Mouse (Mus musculus) retina, adult 2 months (tissue): ENCODE measurements around the gene Pla2g4b.

Experiments used
- DNase-seq: peaks from one replicate; pipeline ENCODE4 v3.0.0-alpha.2; 2012; ENCODE audit warnings: low read depth, low spot score

Pla2g4b gene

GRCm38 (mm10) chr2:120062248-120062647, 29.0 kb downstream of the Pla2g4b start:
- no peak for DNase-seq

DNA sequence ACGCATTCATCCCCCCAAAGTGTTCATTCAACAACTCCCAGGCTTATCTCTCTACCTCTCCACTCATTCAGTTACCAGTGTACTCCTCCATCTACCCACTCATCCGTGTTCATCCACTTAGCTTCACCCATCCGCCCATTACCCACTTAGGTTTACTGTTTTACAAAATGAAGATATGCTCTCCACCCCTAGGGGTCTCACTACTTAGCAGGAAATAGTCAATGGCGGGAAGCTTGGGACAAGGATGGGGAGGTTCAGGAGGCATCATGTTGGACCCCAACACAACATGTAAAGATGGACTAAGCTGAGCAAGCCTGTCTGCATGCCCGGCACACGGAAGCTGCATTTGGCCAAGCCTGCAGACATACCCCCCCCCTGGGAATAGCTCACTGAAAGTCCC, 31.4 kb downstream of the Pla2g4b start:
- DNase-seq: no peak

GRCm38 (mm10) chr2:120065243-120065642, 32.0 kb downstream of the Pla2g4b start:
- DNase-seq: no peak

GRCm38 (mm10) chr2:120066224-120066623, 33.0 kb downstream of the Pla2g4b start:
- DNase-seq: no peak

- no peak for DNase-seq
Observed at GRCm38 (mm10) chr2:120068555-120069465, 35.6 kb downstream of the Pla2g4b start.

DNA sequence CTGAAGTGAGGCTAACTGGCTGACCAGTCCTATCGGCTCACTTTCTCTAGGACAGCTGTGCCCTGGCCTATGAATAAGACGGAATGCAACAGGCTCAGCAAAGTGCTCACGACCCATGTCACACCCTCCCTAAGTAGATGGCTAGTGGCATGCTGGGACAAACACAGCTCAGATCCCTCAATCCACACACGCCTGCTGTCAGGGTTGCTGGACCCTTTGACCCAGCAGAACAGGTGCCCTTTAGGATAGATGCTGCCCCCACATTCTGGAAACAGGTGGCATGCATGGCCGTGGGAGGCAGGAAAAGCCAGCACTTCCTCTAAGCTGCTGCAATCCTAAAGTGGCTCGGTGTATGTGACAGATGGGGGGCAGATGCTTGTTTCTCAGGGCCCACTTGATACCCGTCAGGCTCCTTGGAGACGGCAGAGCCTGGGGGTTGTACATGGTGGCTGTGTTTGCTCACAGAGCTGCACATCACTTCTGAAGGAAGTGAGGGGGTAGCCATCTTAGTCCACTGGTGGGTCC, 36.3 kb downstream of the Pla2g4b start:
- no peak for DNase-seq

DNA sequence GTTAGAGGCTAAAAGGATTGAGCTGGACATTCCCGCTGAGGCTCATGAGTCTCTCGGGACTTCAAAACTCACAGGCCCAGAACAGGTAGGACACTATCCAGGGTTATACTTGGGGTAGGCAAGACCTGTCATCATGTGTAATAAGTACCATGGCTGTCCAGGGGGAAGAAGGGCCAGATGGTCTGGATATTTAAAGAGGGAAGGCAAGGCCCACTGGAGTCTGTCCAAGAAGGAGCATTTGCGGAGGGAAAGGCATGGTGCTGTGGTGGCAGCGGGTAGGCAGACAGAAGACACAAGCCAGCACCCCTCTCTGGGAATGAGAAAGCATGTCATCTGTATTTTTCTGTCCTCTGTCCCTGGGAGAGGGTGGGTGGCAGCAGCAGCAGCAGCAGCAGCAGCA, 40.9 kb downstream of the Pla2g4b start:
- DNase-seq: no peak

DNA sequence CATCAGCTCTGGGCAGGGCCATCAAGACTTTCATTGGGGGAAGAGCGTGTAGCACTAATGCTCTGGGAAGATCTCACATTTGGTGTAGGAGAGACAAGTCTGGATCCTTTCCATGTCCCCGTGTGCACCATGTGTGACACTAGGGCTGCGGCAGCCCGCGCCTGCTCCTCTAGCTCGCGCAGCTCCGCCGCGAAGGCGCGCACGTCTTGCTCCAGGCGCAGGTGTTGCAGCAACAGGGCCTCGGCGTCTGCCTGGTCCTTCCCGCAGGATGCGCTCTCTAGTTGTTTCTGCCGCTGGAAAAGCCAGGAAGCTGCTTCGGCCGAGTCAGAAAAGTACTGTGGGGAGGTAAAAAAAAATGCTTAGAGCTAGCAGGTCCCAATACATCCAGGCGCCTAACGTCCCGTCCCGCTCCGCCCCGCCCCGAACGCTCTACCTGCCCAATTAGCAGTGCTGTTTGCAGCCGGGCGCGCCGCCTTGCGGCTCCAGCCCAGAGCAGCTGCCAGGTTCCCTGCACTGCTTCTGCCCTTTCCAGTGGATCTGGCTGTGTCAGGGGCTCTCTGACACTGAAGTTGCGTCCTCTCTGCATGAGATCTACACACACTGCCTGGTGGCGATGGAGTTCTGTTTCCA, 43.0 kb downstream of the Pla2g4b start:
- no peak for DNase-seq

DNA sequence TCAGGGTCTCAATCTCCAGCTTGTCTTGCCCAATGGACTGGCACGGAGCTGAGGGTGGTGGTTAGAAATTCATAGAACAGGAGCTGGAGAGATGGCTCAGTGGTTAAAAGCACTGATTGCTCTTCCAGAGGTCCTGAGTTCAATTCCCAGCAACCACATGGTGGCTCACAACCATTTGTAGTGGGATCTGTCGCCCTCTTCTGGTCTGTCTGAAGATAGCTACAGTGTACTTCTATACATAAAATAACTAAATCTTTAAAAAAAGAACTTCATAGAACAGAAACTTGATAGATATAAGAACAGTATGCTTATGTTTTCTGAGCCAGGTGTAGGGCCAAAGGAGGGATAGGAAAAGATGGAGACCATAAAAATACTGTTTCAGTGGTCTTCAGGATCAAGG, 49.2 kb downstream of the Pla2g4b start:
- DNase-seq: no peak

DNA sequence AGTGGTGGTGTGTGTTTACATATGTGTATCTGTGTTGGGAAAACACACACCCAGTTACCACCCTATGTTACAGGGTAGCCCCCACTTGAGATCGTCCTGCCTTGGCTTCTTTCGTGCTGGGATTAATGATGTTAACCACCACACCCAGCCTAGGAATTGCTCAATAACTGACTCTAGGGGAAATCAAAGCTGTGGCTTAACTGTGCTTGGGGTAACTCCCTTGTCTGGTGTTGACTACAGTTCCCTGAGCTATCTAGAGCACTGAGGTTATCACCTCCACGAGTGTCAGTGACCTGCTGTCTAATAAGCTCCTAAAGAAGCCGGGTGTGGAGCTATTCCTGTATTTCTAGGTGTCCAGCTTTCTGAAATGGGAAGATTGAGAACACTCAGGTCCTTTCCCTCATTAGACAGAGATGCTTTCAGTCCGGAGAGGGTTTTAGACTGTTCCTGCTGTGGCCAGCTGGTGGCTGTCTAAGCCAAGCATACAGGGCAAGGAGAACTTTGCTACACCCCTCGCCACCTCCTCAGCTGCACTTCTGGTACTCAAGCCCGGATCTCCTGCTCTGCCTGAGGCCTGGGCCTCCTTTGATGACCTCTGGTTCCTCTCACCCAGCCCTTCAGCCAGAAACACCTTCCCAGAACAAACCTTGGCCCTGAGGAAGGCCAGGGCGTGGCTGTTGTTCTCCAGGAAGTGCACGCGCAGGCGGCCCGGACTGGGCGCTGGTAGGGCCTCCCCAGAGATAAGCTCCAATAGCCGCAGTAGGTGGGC, 51.6 kb downstream of the Pla2g4b start:
- no peak for DNase-seq

- DNase-seq: no peak
Observed at GRCm38 (mm10) chr2:120086038-120086437, 52.8 kb downstream of the Pla2g4b start.

DNA sequence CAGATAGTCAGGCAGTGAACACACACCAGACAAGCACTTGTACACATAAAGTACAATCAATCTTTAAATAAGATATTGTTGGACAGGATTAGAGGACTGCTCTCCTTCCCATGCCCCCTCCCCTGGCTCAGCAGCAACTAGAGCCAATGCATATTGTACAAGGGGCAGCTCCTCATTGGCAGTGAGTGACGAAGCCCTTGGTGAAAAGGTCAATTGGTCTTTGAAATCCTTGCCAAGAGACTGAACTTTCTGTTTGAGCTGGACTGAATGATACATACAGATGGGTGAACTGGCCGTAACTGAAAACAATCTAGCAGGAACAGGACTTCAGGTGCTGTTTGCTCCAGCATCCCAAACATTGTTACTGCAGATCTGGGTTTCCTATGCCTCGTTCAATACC, 54.2 kb downstream of the Pla2g4b start:
- no peak for DNase-seq

GRCm38 (mm10) chr2:120087897-120088296, 54.7 kb downstream of the Pla2g4b start:
- DNase-seq: no peak

DNA sequence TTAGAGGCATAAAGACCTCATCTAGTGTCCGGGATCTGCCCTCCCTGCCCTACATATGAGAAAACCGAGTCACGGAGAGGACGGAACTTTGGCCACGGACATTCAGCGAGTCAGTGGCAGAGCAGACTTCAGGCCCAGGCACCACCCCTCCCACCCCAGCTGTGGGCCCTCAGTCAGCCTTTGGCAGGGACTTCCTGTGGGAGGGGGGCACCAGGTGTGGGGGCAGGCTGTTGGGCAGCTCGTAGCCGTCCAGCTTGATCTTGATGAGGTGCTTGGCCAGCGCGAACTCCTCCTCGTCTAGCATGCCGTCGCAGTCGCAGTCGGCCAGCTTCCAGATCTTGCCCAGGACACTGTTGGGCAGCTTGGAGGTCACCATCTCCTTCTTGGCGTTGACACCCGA, 57.8 kb downstream of the Pla2g4b start:
- no peak for DNase-seq
